Mouse (Mus musculus): ENCODE measurements at regions not wholly inside any gene's neighbourhood (a gene's known extent, or its start where the extent isn't known, plus 50 kb on each side); places are given as distances from the start of the nearest gene placed in this dataset.
A peak's percentile ranks its signal among the peaks of the same experiment; 100 is the strongest.

GRCm38 (mm10) chr16:78217633-78218032, 83.7 kb upstream of the Cxadr start:
- Histone ChIP-seq H3K4me3 (ENCODE audit: low read length) (no peak overlapping the region), H3K36me3 (ENCODE audit: insufficient read depth, low read length) (no peaks in the 10 kb centered on the region), H3K9me3 (ENCODE audit: low read length) (no peaks in the 10 kb centered on the region), H3K27me3 (ENCODE audit: insufficient read depth, low read length) (no peaks in the 10 kb centered on the region), H3K27ac (ENCODE audit: low read length) (no peak overlapping the region), H3K9ac (replicated peaks; ENCODE audit: low read length) (no peak overlapping the region), H3K4me2 (replicated peaks; ENCODE audit: low read depth, low read length) (no peak overlapping the region), H3K4me1 (ENCODE audit: insufficient read depth, low read length) (no peaks in the 10 kb centered on the region)
- 54% methylated on average over 6 of the region's 6 CpGs for WGBS
- no peak for ATAC-seq (ENCODE audit: low FRiP score, low TSS enrichment)

GRCm38 (mm10) chr16:78216752-78217351, 84.4 kb upstream of the Cxadr start:
- no peak overlapping the region for H3K27ac ChIP-seq (ENCODE audit: low read length)
- H3K36me3 ChIP-seq (ENCODE audit: insufficient read depth, low read length) = no peaks in the 10 kb centered on the region
- H3K4me3 ChIP-seq (ENCODE audit: low read length) = no peak overlapping the region
- H3K4me2 ChIP-seq (replicated peaks; ENCODE audit: low read depth, low read length) = peak overlapping the region; percentile 34; the same call in 1 of the 2 replicates
- no peak for ATAC-seq (ENCODE audit: low FRiP score, low TSS enrichment)
- no peak overlapping the region for H3K9ac ChIP-seq (replicated peaks; ENCODE audit: low read length)
- no peaks in the 10 kb centered on the region for H3K4me1 ChIP-seq (ENCODE audit: insufficient read depth, low read length)
- no peaks in the 10 kb centered on the region for H3K27me3 ChIP-seq (ENCODE audit: insufficient read depth, low read length)
- WGBS = 44% methylated on average over 9 of the region's 9 CpGs
- no peaks in the 10 kb centered on the region for H3K9me3 ChIP-seq (ENCODE audit: low read length)

- no peak overlapping the region for H3K4me2 ChIP-seq (replicated peaks; ENCODE audit: low read depth, low read length)
- ATAC-seq (ENCODE audit: low FRiP score, low TSS enrichment) = no peak
- H3K4me3 ChIP-seq (ENCODE audit: low read length) = no peak overlapping the region
- H3K9ac ChIP-seq (replicated peaks; ENCODE audit: low read length) = no peak overlapping the region
- no peak overlapping the region for H3K27ac ChIP-seq (ENCODE audit: low read length)
- H3K4me1 ChIP-seq (ENCODE audit: insufficient read depth, low read length) = no peaks in the 10 kb centered on the region
- H3K9me3 ChIP-seq (ENCODE audit: low read length) = no peaks in the 10 kb centered on the region
- WGBS = 45% methylated on average over 8 of the region's 8 CpGs
- no peaks in the 10 kb centered on the region for H3K27me3 ChIP-seq (ENCODE audit: insufficient read depth, low read length)
- no peaks in the 10 kb centered on the region for H3K36me3 ChIP-seq (ENCODE audit: insufficient read depth, low read length)
Measured at GRCm38 (mm10) chr16:78211687-78212086, 89.6 kb upstream of the Cxadr start.

GRCm38 (mm10) chr16:78208321-78208720, 93.0 kb upstream of the Cxadr start:
- Histone ChIP-seq H3K4me2 (replicated peaks; ENCODE audit: low read depth, low read length) (no peak overlapping the region), H3K27me3 (ENCODE audit: insufficient read depth, low read length) (no peaks in the 10 kb centered on the region), H3K36me3 (ENCODE audit: insufficient read depth, low read length) (no peaks in the 10 kb centered on the region), H3K27ac (ENCODE audit: low read length) (no peak overlapping the region), H3K4me1 (ENCODE audit: insufficient read depth, low read length) (no peaks in the 10 kb centered on the region), H3K9me3 (ENCODE audit: low read length) (no peaks in the 10 kb centered on the region), H3K9ac (replicated peaks; ENCODE audit: low read length) (no peak overlapping the region), H3K4me3 (ENCODE audit: low read length) (no peak overlapping the region)
- no peak for ATAC-seq (ENCODE audit: low FRiP score, low TSS enrichment)
- 86% methylated on average over 5 of the region's 5 CpGs for WGBS

GRCm38 (mm10) chr16:78204332-78204731, 97.0 kb upstream of the Cxadr start:
- Histone ChIP-seq H3K9ac (replicated peaks; ENCODE audit: low read length) (no peak overlapping the region), H3K4me2 (replicated peaks; ENCODE audit: low read depth, low read length) (no peak overlapping the region), H3K4me1 (ENCODE audit: insufficient read depth, low read length) (no peaks in the 10 kb centered on the region), H3K27me3 (ENCODE audit: insufficient read depth, low read length) (no peaks in the 10 kb centered on the region), H3K9me3 (ENCODE audit: low read length) (no peaks in the 10 kb centered on the region), H3K4me3 (ENCODE audit: low read length) (no peak overlapping the region), H3K27ac (ENCODE audit: low read length) (no peak overlapping the region), H3K36me3 (ENCODE audit: insufficient read depth, low read length) (no peaks in the 10 kb centered on the region)
- ATAC-seq (ENCODE audit: low FRiP score, low TSS enrichment) = no peak
- WGBS = 81% methylated on average over 9 of the region's 9 CpGs

GRCm38 (mm10) chr16:78200044-78200830, 101.1 kb upstream of the Cxadr start:
- Histone ChIP-seq H3K9ac (replicated peaks; ENCODE audit: low read length) (no peak overlapping the region), H3K27ac (ENCODE audit: low read length) (no peak overlapping the region), H3K4me1 (ENCODE audit: insufficient read depth, low read length) (no peaks in the 10 kb centered on the region; the same call in 1 of the 2 replicates), H3K4me2 (replicated peaks; ENCODE audit: low read depth, low read length) (no peak overlapping the region), H3K4me3 (ENCODE audit: low read length) (no peak overlapping the region), H3K9me3 (ENCODE audit: low read length) (no peaks in the 10 kb centered on the region), H3K36me3 (ENCODE audit: insufficient read depth, low read length) (no peaks in the 10 kb centered on the region), H3K27me3 (ENCODE audit: insufficient read depth, low read length) (no peaks in the 10 kb centered on the region)
- ATAC-seq (ENCODE audit: low FRiP score, low TSS enrichment) = no peak
- WGBS = 77% methylated on average over 12 of the region's 12 CpGs

GRCm38 (mm10) chr16:78199252-78199651, 102.0 kb upstream of the Cxadr start:
- H3K4me3 ChIP-seq (ENCODE audit: low read length) = no peak overlapping the region
- no peaks in the 10 kb centered on the region for H3K27me3 ChIP-seq (ENCODE audit: insufficient read depth, low read length)
- H3K9me3 ChIP-seq (ENCODE audit: low read length) = no peaks in the 10 kb centered on the region
- WGBS = 78% methylated on average over 10 of the region's 10 CpGs
- no peaks in the 10 kb centered on the region for H3K36me3 ChIP-seq (ENCODE audit: insufficient read depth, low read length)
- H3K4me2 ChIP-seq (replicated peaks; ENCODE audit: low read depth, low read length) = no peak overlapping the region
- no peak for ATAC-seq (ENCODE audit: low FRiP score, low TSS enrichment)
- no peak overlapping the region for H3K27ac ChIP-seq (ENCODE audit: low read length)
- H3K9ac ChIP-seq (replicated peaks; ENCODE audit: low read length) = no peak overlapping the region
- no peaks in the 10 kb centered on the region; the same call in 1 of the 2 replicates for H3K4me1 ChIP-seq (ENCODE audit: insufficient read depth, low read length)

GRCm38 (mm10) chr16:78198642-78199121, 102.6 kb upstream of the Cxadr start:
- no peak overlapping the region for H3K4me3 ChIP-seq (ENCODE audit: low read length)
- no peaks in the 10 kb centered on the region for H3K27me3 ChIP-seq (ENCODE audit: insufficient read depth, low read length)
- H3K27ac ChIP-seq (ENCODE audit: low read length) = no peak overlapping the region
- no peak for ATAC-seq (ENCODE audit: low FRiP score, low TSS enrichment)
- H3K9ac ChIP-seq (replicated peaks; ENCODE audit: low read length) = no peak overlapping the region
- H3K9me3 ChIP-seq (ENCODE audit: low read length) = no peaks in the 10 kb centered on the region
- H3K4me1 ChIP-seq (ENCODE audit: insufficient read depth, low read length) = no peaks in the 10 kb centered on the region; the same call in 1 of the 2 replicates
- H3K36me3 ChIP-seq (ENCODE audit: insufficient read depth, low read length) = no peaks in the 10 kb centered on the region
- H3K4me2 ChIP-seq (replicated peaks; ENCODE audit: low read depth, low read length) = no peak overlapping the region
- 8% methylated on average over 16 of the region's 16 CpGs for WGBS

GRCm38 (mm10) chr16:78197252-78197896, 103.9 kb upstream of the Cxadr start:
- Histone ChIP-seq H3K4me2 (replicated peaks; ENCODE audit: low read depth, low read length) (no peak overlapping the region), H3K27ac (ENCODE audit: low read length) (no peak overlapping the region), H3K4me1 (ENCODE audit: insufficient read depth, low read length) (no peaks in the 10 kb centered on the region; the same call in 1 of the 2 replicates), H3K4me3 (ENCODE audit: low read length) (no peak overlapping the region), H3K9ac (replicated peaks; ENCODE audit: low read length) (no peak overlapping the region), H3K9me3 (ENCODE audit: low read length) (no peaks in the 10 kb centered on the region), H3K36me3 (ENCODE audit: insufficient read depth, low read length) (no peaks in the 10 kb centered on the region), H3K27me3 (ENCODE audit: insufficient read depth, low read length) (no peaks in the 10 kb centered on the region)
- WGBS = 14% methylated on average over 10 of the region's 10 CpGs
- ATAC-seq (ENCODE audit: low FRiP score, low TSS enrichment) = peak; percentile 69; the same call in 1 of the 2 replicates

All from kidney, embryonic 16.5 days (tissue).